8 mouse cellular contexts compared by ENCODE assay signal in the genomic region with DNA sequence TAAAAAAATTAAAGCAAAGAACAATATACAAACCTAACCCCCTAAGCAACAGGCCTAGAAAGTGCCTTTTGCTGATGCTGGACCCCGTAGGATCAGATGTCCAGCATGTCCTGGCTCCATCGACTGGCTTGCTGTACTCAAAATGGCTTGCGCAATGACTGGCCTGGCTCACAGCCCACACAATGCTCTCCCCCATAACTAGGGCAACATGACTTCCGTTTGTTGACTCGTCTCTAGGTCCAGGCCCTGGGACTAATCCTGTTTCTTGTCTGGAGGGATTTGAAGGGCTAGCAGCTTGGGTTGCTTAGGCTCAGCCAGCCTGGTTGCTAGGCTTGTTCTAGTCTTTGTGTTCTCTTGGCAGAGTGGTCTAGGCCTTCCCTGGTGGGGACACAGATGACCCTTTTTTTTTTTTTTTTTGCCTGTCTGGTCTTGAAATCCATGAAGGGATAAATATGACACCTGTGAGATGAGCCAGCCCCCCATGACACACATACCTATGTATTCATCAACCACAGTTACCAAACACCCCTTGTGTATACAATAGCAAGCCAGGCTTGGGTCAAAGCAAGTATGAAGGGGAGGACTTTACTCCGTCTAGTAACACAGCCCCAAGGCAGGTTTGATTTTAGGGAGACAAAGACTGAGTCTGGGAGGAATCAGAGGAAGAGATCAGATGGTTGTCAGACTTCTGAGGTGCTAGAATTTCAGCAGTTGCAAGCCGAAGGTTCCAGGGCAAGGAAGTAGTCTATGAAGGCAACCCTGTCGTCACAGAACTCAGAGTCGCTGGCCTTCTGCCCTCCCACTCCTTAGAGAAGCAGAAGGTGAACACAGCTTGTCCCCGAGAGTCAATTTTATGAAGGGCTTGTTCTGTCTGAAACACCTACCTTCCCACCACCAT.
DNase-seq lines count a peak whose midpoint lies in the region; ATAC-seq lines count a peak whose summit lies in the region.

No protein-coding gene starts in this region.

- no peaks in the 10 kb centered on the region for H3K9me3 ChIP-seq in forebrain, embryonic 14.5 days (replicated peaks; ENCODE audit: control insufficient read depth, low read length)

- WGBS in forebrain, embryonic 14.5 days: 90% methylated on average over 10 of the region's 10 CpGs

- ATAC-seq in forebrain, embryonic 14.5 days: no peak

- H3K4me3 ChIP-seq in forebrain, embryonic 14.5 days (ENCODE audit: low read depth, low read length): no peak overlapping the region

- no peak overlapping the region for H3K4me2 ChIP-seq in forebrain, embryonic 14.5 days (ENCODE audit: low read length)

- peaks cover 7% of the 10 kb centered on the region for H3K4me1 ChIP-seq in forebrain, embryonic 14.5 days (ENCODE audit: control insufficient read depth, insufficient read depth, low read length)

- no peak overlapping the region for H3K27ac ChIP-seq in forebrain, embryonic 14.5 days (ENCODE audit: low read depth, low read length)

- no peak overlapping the region for H3K9ac ChIP-seq in forebrain, embryonic 14.5 days (ENCODE audit: low read length)

- H3K27me3 ChIP-seq in forebrain, embryonic 14.5 days (replicated peaks; ENCODE audit: control insufficient read depth, insufficient read depth, low read length): no peaks in the 10 kb centered on the region

- DNase-seq in spleen, adult 18-20 months: peak; percentile 29 to 37
- DNase-seq in spleen, adult 12 weeks (ENCODE audit: low spot score): no peak
- peak; percentile 24 to 28 for DNase-seq in cerebellum, postnatal 36 days
- peak; percentile 64 for DNase-seq in kidney, adult 9 months
- DNase-seq in lung, postnatal 14 days: peak; percentile 91
- peak; percentile 53 for DNase-seq in yolk sac, embryonic 10.5 days (ENCODE audit: low spot score)
- DNase-seq in right cerebral cortex, adult 2 months (ENCODE audit: low spot score in 2 of 2): no peak
- DNase-seq in forebrain, embryonic 14.5 days (ENCODE audit: low spot score): no peak

- no peaks in the 10 kb centered on the region for H3K36me3 ChIP-seq in forebrain, embryonic 14.5 days (ENCODE audit: control insufficient read depth, insufficient read depth, low read length)

Comparison
In these comparisons a context has a peak if more than half of its experiments do, and no peak if none do; other contexts are left out.
1. DNase-seq: peak in spleen, adult 18-20 months (2 of 2), cerebellum, postnatal 36 days (2 of 2), kidney, adult 9 months (single experiment), lung, postnatal 14 days (single experiment) and yolk sac, embryonic 10.5 days (single experiment); none in spleen, adult 12 weeks (single experiment), right cerebral cortex, adult 2 months (0 of 2) and forebrain, embryonic 14.5 days (single experiment).